Mouse (Mus musculus): ENCODE measurements around the gene Hc. TPM values are rescaled to one million over a fixed set of nuclear protein-coding genes. Genes with fewer than 3 reads are reported as not detected.

Gene Hc
- polyA plus RNA-seq, 1 experiment = 168 TPM

DNA sequence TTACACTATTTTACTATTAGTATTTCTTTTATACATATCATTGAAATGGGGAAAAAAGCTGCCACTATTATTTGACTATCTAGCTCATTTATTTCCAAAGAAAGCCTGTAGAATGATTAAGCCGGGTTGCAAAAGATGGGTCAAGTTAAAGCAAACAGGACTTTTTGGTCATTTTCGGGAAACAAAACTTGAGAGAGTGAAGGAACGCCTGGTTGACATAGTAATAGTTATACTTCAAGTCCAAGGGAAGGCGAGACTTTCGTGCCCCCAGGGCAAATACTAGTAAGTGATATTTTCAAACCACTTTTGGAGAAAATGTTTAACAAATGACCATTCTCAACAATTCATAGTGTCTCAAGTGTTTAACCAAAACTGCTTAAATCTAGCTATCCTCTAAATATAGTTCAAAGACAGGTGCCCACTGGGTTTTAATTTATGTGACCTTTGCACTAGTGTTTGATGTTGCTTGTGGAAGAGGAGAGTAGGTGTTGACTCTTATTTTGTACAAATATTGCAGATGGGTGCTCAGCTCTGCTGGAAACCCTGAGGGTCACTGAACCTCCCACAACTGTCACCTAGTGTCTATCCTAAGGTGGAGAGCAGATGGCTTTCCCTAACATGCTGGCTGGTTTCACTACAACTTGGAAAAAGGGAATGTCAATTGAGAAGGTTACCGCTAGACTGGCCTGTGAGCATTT is 2.2 kb upstream of the Hc start:
- TF ChIP-seq POLR2A (IDR thresholded peaks at IDR 0.05; ENCODE audit: borderline replicate concordance, extremely low read depth, low read depth, low read length) (no peak), CTCF (IDR thresholded peaks at IDR 0.05; ENCODE audit: insufficient read depth, low read length) (no peak)
- DNase-seq = no peak
- Histone ChIP-seq H3K4me3 (replicated peaks; ENCODE audit: extremely low read depth, low read depth, low read length) (no peak overlapping the region), H3K4me1 (ENCODE audit: control insufficient read depth, insufficient read depth, low read length) (no peaks in the 10 kb centered on the region)
- 70% methylated on average over 6 of the region's 6 CpGs for WGBS

GRCm38 (mm10) chr2:35060897-35061296 is 341 bp downstream of the Hc start:
- DNase-seq = no peak
- peak overlapping the region; percentile 44 for H3K4me3 ChIP-seq (replicated peaks; ENCODE audit: extremely low read depth, low read depth, low read length)
- H3K4me1 ChIP-seq (ENCODE audit: control insufficient read depth, insufficient read depth, low read length) = no peaks in the 10 kb centered on the region
- 27% methylated on average over 6 of the region's 6 CpGs for WGBS
- TF ChIP-seq POLR2A (IDR thresholded peaks at IDR 0.05; ENCODE audit: borderline replicate concordance, extremely low read depth, low read depth, low read length) (no peak), CTCF (IDR thresholded peaks at IDR 0.05; ENCODE audit: insufficient read depth, low read length) (no peak)

GRCm38 (mm10) chr2:35060256-35060655 is 982 bp downstream of the Hc start:
- no peak for DNase-seq
- TF ChIP-seq CTCF (IDR thresholded peaks at IDR 0.05; ENCODE audit: insufficient read depth, low read length) (no peak), POLR2A (IDR thresholded peaks at IDR 0.05; ENCODE audit: borderline replicate concordance, extremely low read depth, low read depth, low read length) (no peak)
- H3K4me1 ChIP-seq (ENCODE audit: control insufficient read depth, insufficient read depth, low read length) = no peaks in the 10 kb centered on the region
- H3K4me3 ChIP-seq (replicated peaks; ENCODE audit: extremely low read depth, low read depth, low read length) = peak overlapping the region; percentile 53
- 65% methylated on average over 5 of the region's 5 CpGs for WGBS

GRCm38 (mm10) chr2:35058325-35058724 is 2.9 kb downstream of the Hc start:
- Histone ChIP-seq H3K4me3 (replicated peaks; ENCODE audit: extremely low read depth, low read depth, low read length) (no peak overlapping the region), H3K4me1 (ENCODE audit: control insufficient read depth, insufficient read depth, low read length) (no peaks in the 10 kb centered on the region)
- TF ChIP-seq CTCF (IDR thresholded peaks at IDR 0.05; ENCODE audit: insufficient read depth, low read length) (no peak), POLR2A (IDR thresholded peaks at IDR 0.05; ENCODE audit: borderline replicate concordance, extremely low read depth, low read depth, low read length) (no peak)
- no peak for DNase-seq
- 56% methylated on average over 2 of the region's 2 CpGs for WGBS

DNA sequence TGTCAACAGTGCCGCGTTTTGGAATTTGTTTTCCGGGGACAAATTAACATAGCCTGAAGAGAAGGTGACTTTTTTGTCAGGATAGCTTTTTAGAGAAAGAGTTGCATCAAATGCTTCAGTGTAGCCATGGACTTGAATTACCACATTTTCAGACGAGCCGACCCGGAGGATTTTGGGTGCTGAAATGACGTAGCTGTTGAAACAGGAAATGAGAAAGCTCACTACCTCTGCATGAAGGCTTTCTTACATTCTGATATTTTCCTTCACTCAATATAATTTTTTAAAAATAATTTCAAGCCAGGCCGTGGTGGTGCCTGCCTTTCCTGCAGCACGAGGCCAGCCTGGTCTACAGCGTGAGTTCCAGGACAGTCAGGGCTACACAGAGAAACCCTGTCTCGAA is 4.0 kb downstream of the Hc start:
- WGBS = 65% methylated on average over 11 of the region's 11 CpGs
- TF ChIP-seq POLR2A (IDR thresholded peaks at IDR 0.05; ENCODE audit: borderline replicate concordance, extremely low read depth, low read depth, low read length) (no peak), CTCF (IDR thresholded peaks at IDR 0.05; ENCODE audit: insufficient read depth, low read length) (no peak)
- DNase-seq = no peak

DNA sequence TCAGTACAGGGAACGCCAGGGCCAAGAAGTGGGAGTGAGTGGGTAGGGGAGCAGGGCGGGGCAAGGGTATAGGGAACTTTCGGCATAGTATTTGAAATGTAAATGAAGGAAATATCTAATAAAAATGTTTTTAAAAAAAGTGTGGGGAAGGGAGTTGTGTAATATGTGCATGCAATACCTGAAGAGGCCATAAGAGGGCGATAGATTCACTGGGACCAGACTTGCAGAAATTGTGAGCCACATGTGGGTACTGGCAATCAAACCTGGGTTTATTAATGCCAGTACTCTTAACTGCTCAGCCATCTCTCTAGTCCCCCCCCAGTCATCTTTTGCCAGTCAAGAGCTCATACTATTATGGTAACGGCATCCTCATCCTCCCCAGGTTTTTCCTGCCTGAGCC is 12.4 kb downstream of the Hc start:
- 30% methylated on average over 5 of the region's 5 CpGs for WGBS
- no peak for DNase-seq

More for the DNA sequence above, 4.0 kb downstream of the Hc start:
- Histone ChIP-seq H3K4me3 (replicated peaks; ENCODE audit: extremely low read depth, low read depth, low read length) (no peak overlapping the region), H3K4me1 (ENCODE audit: control insufficient read depth, insufficient read depth, low read length) (no peaks in the 10 kb centered on the region)

DNA sequence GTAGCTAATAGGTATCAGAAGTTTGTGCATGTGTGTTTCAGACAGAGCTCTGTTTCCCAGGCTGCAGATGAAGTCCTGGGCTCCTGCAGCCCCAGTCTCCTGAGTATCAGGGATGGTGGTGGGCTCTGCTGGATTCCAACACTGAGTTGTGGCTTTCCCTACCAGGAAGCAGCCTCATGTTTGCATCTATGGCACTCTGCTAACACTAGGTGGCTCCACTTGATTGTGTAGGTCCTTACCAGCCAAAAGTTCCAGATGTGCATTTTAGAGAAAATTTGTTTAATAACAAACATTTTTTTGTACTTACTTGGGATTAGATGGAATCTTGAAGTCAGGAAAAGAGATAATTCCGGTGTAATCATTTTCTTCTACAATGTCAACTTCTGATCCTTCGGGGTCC is 16.3 kb downstream of the Hc start:
- TF ChIP-seq POLR2A (IDR thresholded peaks at IDR 0.05; ENCODE audit: borderline replicate concordance, extremely low read depth, low read depth, low read length) (no peak), CTCF (IDR thresholded peaks at IDR 0.05; ENCODE audit: insufficient read depth, low read length) (peak; percentile 46; the same call in 1 of the 2 replicates)
- DNase-seq = no peak
- H3K4me3 ChIP-seq (replicated peaks; ENCODE audit: extremely low read depth, low read depth, low read length) = no peak overlapping the region
- H3K4me1 ChIP-seq (ENCODE audit: control insufficient read depth, insufficient read depth, low read length) = no peaks in the 10 kb centered on the region
- 55% methylated on average over 2 of the region's 2 CpGs for WGBS

More for the DNA sequence above, 12.4 kb downstream of the Hc start:
- no peak overlapping the region for H3K4me3 ChIP-seq (replicated peaks; ENCODE audit: extremely low read depth, low read depth, low read length)
- H3K4me1 ChIP-seq (ENCODE audit: control insufficient read depth, insufficient read depth, low read length) = no peaks in the 10 kb centered on the region
- no peak for TF ChIP-seq POLR2A (IDR thresholded peaks at IDR 0.05; ENCODE audit: borderline replicate concordance, extremely low read depth, low read depth, low read length)
- TF ChIP-seq CTCF (IDR thresholded peaks at IDR 0.05; ENCODE audit: insufficient read depth, low read length) = peak; percentile 54

GRCm38 (mm10) chr2:35038580-35039375 is 22.5 kb downstream of the Hc start:
- 82% methylated on average over 9 of the region's 9 CpGs for WGBS
- TF ChIP-seq CTCF (IDR thresholded peaks at IDR 0.05; ENCODE audit: insufficient read depth, low read length) = no peak
- TF ChIP-seq POLR2A (IDR thresholded peaks at IDR 0.05; ENCODE audit: borderline replicate concordance, extremely low read depth, low read depth, low read length) = no peak
- Histone ChIP-seq H3K4me3 (replicated peaks; ENCODE audit: extremely low read depth, low read depth, low read length) (no peak overlapping the region), H3K4me1 (ENCODE audit: control insufficient read depth, insufficient read depth, low read length) (no peaks in the 10 kb centered on the region)
- no peak for DNase-seq

DNA sequence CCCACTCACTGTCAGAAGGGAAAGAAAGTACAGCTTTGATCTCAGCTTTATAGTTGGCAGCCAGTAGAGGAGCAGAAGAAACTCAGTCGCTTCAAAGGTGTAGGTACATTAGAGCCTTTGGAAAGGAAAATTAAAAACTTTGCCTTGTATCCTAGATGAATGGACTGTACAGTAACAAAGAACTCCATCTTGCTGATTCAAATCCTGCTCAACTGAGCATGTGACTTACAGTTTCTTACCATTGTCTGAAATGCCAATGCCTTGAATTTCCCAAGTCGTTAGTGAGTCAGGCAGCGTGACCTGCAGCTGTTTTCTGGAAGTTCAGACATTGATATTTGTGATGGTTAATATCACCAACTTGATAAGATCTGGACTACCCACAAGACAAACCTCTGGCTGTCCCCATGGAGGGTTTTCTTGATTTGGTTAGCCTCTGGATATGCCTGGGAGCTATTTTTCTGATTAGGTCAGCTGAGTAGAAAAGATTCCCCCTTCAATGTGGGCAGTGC is 36.5 kb downstream of the Hc start:
- WGBS = 80% methylated on average over 3 of the region's 3 CpGs
- no peak for TF ChIP-seq CTCF (IDR thresholded peaks at IDR 0.05; ENCODE audit: insufficient read depth, low read length)
- TF ChIP-seq POLR2A (IDR thresholded peaks at IDR 0.05; ENCODE audit: borderline replicate concordance, extremely low read depth, low read depth, low read length) = no peak
- Histone ChIP-seq H3K4me3 (replicated peaks; ENCODE audit: extremely low read depth, low read depth, low read length) (no peak overlapping the region), H3K4me1 (ENCODE audit: control insufficient read depth, insufficient read depth, low read length) (no peaks in the 10 kb centered on the region)
- DNase-seq = no peak
